Mouse (Mus musculus): Measurements from ENCODE around the gene Samd7.
A peak's percentile ranks its signal among the peaks of the same experiment; 100 is the strongest.

The Samd7 gene

DNA sequence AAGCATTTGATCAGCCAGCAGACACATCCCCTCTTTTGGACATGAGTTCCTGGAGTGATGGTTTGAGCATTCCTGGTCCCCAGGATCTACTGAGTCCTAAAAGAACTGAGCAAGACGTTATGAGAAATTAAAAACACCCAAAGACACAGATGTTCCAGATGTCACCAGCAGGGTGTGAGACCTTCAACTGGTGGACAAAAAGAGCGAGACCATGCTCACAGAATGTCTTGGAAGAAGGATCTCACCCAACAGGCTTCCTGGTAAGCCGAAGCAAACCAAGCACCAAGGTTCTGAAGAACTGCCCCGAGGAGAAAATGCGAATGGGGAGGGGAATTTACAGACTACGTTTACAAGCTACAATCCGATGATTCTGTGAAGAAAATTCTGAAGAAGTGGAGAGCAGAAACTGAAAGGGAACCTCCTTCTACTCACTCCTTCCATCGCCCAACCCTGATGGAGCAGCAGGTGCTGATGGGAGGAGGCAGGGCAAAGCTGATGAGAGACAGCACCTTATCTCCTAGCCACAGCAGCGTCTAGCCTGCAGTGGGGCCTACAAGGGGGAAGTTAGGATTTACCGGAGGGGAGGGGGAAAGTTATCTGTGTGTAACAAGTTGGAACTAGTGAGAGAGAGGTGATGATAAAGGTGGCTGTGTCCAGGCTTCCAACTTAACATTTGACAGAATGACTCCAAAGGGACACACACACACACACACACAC lies 19.4 kb downstream of the Samd7 start:
- peak; percentile 46 for DNase-seq (ENCODE audit: low read depth)

DNA sequence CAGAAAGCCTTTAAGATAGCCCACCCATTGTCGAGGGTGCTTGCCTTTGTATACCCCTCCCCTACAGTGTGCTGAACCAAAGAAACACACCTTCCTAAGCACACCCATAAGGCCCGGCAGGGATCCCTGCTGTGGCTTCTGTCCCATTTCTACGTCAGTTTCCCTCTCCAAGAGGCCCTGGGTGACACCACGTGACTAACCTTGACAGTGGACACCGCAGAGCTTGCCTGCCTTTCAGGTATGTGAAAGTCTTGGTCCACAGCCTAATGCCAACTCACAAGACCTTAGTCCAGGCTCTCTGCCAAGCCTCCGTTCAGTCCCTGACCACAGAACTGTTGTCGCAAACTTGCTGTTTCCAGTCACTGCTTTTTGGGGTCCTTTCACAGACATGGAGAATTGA lies 20.1 kb downstream of the Samd7 start:
- no peak for DNase-seq (ENCODE audit: low read depth)

DNA sequence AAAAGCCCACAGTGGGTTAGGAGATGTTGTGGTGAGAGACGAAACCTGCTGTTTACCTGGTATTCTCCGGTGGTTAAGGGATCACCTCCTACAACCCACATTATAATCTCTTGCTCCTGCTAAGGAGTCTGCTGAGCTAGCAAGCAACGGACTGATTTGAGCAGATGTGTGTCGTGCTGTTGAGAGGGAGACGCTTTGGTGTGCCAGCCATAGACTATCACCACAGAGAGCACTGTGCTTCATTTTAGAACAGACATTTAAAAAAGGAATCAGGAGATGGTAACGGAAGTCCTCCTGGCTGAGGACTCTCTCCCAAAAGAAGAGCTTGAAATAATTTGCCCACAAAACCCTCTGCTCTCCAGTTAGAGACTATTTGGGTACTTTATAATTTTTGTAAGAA lies 21.2 kb downstream of the Samd7 start:
- DNase-seq (ENCODE audit: low read depth): no peak

DNA sequence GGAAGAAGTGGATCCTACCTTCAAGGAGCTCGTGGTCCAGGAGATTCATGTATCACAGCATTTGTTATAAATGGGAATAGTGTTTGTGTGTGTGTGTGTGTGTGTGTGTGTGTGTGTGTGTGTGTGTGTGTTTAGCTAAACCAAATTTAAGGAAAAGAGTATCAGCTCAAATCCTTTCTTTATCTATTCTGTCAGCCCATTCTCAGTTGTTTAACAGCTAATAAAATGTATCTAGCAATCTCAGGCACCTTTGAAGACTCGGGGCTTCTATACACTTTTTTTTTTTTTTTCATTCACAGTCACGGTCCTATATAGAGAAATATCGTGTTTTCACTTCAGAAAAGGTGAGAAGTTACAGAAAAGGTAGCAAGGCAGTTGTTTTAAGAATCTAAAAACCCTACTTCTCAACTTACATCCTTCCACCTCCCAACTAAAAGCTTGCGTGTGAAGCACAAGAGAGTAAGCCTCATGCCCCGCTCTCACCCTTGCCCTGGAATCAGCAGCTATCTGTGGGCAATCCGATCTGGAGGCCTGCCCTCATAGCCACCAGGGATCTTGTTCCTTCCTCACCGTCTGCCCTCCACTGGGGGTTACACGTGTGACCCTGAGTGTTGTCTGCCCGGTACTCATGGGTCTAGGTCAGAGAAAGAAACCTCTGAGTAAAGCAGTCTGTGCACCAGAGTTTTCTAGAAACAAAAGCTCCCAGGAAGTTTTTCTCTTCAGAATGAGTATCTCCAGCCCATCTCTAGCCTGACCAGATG lies 23.8 kb downstream of the Samd7 start:
- DNase-seq (ENCODE audit: low read depth): no peak

DNA sequence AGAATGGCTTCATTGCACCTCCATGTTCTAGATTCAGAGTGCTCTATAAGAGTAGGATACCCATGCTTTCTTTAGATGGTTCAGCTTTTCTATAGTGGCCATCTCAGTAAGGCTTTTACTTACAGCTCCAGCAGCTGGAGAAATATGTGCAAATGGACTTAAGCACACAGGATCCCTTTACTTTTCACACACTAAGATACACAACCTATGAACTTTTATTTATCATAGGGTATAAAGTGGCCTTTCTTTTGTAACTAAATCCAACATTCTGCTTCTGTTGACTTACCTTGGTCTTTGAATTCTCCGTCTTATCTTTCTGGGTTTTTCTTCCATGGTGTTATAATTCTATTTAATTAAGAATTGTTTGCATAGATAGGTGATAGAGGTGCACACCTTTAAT lies 25.5 kb downstream of the Samd7 start:
- no peak for DNase-seq (ENCODE audit: low read depth)

DNA sequence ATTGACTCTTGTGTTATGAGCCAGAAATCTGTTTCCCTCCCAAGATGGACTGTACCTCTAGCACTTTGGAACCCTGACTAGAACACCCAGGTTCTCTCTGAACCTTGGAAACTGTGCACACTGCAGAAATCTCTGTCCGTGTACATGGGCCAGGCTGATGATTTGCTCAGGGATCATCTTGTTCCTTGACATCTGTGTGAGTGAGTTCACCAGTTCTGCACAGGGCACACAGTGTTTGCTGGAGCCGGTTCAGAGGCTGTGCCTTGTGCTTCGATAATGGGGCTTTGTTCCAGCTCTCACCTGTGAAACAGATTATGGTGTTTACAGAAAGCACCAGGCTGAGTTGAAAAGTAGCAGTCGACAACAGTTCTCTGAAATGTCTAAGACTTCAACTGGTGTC lies 26.5 kb downstream of the Samd7 start:
- DNase-seq (ENCODE audit: low read depth): no peak

DNA sequence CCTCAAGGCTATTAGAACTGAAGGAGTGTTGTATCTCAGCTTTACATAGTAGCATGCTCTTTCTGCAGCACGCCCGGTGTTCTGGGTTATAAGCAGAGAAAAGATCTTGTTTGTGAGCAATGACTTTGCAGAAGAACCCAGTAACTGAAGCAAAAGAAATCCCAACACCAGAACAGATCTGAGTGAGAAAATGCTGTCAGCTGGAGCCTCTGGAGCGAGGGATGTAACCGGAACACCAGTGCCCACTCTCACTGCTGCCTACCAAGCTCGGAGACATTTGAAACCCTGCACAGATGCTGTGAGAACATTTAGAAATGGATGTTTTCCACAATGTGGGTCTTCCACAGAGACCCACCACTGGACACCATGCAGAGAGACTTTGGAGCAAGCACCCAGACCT lies 28.6 kb downstream of the Samd7 start:
- DNase-seq (ENCODE audit: low read depth): no peak

DNA sequence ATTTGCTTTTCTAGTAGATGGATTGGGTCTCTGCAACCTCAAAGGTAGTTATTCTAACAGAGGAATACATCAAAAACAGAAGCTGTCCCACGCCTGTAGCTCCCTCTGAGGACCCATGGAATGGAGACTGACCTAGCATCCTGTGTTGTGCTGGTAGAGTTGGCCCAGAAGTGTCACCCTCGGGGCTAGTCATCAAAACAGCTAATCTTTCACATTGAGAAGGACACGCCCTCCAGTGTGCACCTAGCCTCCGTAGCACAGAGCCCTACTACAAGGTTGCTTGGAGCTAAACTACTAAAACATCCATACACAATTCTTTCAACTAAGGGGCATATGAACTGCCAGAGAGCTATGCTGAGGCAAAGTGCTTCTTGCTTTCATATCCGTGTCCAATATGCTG lies 31.9 kb downstream of the Samd7 start:
- DNase-seq (ENCODE audit: low read depth): no peak

DNA sequence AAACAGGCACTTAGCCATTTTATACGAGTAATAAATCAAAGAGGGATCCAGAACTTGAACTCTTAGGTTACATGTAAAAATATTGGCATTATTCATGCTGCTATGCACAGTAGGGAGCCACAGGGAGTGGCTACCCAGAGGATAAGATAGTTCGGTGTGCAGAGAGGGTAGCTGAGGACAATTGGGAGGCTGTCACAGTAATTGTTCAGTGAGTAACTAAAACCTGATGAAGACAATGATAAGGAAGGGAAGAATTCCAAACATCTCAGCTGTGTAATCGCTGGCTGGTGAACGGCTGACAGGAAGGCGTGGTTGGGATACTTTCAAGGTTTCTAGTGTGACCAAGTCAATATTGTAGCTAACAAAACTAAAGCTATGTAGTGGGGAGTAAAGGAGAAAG lies 42.4 kb downstream of the Samd7 start:
- DNase-seq (ENCODE audit: low read depth): no peak

DNA sequence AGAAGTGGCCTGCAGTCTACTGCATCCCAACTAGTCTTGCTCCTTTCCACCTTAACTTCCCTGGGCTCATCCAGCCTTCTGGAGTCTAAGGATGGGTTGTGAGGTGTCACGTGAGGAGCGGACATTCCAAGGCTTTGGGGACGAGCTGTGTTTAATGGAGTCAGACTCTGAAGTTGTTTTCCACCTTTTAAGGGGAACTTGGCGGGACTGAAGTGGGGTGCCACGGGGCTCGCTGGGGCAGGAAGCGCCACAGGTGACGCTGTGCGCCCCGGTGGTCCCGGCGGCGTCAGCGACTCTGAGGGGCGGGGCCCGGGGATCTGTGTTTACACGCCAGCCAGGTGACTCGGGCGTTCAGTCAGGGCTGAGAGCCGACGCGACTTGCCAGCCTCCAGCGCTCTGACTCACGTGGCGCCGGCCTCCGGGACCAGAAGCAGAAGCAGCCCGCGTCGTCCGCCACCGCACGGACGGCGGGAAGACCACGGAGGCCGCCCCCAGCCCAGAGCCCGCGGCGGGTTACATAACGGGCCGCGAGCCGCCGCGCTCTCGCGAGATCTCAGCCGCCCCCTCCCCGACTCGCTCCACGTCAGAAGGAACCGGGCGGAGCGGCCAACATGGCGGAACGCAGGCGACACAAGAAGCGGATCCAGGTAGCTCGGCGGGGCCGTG lies 46.8 kb downstream of the Samd7 start, which contains the start of gene Sec62:
TSS of gene Sec62 (plus strand) at position 139 of the 666 bp plus-strand sequence.
- peak; percentile 83 for DNase-seq (ENCODE audit: low read depth)

DNA sequence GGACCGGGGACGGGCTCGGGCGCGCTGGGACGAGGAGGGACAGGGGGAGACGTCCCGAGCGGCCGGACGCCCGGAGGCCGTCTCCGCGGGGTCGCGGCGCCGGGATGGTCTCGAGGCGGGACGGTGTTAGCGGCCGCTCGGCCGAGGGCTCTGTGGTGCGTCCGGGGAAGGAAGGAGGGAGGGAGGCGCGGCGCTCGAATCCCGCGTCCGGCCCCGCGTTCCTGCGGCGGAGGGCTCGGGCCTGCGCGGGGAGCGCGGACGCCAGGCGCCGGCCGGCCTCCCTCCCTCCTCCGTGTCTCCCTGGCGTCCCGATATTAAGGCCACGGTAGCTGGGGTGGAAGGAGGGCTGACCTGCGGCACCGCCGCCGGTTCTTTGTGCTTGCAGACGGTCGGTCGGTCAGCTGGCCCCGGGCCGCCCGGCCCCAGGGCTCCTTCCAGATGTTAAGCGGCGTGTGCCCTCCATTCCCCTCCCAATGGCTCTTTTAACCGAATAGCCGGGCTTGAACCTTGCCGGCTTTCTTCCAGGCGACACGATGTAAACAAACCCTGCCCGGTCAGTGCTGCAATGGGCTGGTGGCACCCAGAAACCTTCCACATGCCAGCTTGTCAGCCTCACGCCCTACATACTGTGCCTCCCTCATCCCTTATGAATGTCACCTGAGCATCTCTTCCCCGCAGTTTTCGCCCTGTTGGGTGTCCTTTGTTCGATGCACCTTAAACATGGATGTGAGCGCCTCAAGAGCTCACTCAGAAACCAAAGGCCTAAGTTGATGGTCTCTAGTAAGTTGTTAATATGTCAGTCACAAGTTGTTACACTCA lies 47.5 kb downstream of the Samd7 start:
- DNase-seq (ENCODE audit: low read depth): peak; percentile 16

DNA sequence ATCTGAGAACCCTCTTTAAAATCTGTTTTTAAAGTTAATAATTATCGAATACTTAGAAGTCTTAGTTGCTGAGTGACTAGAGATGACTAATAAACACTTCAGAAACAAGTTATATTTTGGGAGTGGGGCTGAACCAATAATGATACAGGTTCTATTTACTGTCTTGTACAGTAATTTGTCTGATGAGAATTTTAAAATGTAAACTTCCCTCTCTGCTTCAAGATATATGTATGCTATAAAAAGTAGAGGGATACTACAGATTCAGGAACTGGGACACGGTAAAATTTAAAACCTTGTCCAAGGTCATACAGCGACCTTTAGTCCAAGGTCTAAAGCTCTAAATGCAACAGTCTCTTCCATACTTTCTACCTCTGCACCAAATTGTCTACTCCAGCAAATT lies 56.1 kb downstream of the Samd7 start:
- no peak for DNase-seq (ENCODE audit: low read depth)

DNA sequence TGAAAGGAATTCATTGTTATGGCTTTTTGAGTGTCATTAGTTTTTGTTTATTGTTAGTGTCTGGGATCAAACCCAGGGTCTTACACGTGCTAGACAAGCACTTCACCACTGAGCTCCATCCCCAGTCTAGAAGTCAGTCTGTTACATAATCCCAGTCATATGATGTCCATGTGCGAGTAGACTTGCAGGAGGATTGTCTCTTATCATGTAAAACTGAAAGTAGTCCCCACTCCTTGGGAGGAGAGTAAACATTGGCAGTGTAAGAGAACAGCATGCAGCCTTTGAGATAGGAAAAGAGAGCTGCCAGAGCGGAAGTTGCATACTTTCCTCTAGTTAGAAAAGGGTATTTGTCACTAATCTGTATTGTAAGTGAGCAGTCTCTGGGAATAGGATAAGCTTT lies 66.8 kb downstream of the Samd7 start:
- DNase-seq (ENCODE audit: low read depth): no peak
